Mouse (Mus musculus): ENCODE measurements around the gene Rab11fip3. TPM values are rescaled to one million over a fixed set of nuclear protein-coding genes. Genes with fewer than 3 reads are reported as not detected.

The Rab11fip3 gene
- polyA plus RNA-seq, 1 experiment from 2014 or later: 29.5 TPM

GRCm38 (mm10) chr17:26021728-26022341 lies 47.5 kb downstream of the Rab11fip3 start:
- Histone ChIP-seq H3K4me2 (no peak overlapping the region), H3K9ac (no peak overlapping the region), H3K27me3 (no peaks in the 10 kb centered on the region), H3K4me3 (no peak overlapping the region), H3K4me1 (replicated peaks) (no peaks in the 10 kb centered on the region), H3K36me3 (peaks cover 33% of the 10 kb centered on the region), H3K27ac (no peak overlapping the region), H3K9me3 (no peaks in the 10 kb centered on the region)
- no peak for ATAC-seq (ENCODE audit: low FRiP score)
- 89% methylated on average over 9 of the region's 9 CpGs for WGBS

GRCm38 (mm10) chr17:26020848-26021347 lies 48.5 kb downstream of the Rab11fip3 start:
- no peaks in the 10 kb centered on the region for H3K27me3 ChIP-seq
- no peaks in the 10 kb centered on the region for H3K4me1 ChIP-seq (replicated peaks)
- H3K4me3 ChIP-seq: no peak overlapping the region
- no peak overlapping the region for H3K9ac ChIP-seq
- H3K9me3 ChIP-seq: no peaks in the 10 kb centered on the region
- H3K27ac ChIP-seq: no peak overlapping the region
- ATAC-seq (ENCODE audit: low FRiP score): no peak
- H3K4me2 ChIP-seq: no peak overlapping the region
- peaks cover 32% of the 10 kb centered on the region for H3K36me3 ChIP-seq
- 92% methylated on average over 7 of the region's 7 CpGs for WGBS

- Histone ChIP-seq H3K36me3 (peaks cover 40% of the 10 kb centered on the region), H3K27ac (no peak overlapping the region), H3K9ac (no peak overlapping the region), H3K4me3 (no peak overlapping the region), H3K9me3 (no peaks in the 10 kb centered on the region), H3K4me2 (no peak overlapping the region), H3K27me3 (no peaks in the 10 kb centered on the region), H3K4me1 (replicated peaks) (no peaks in the 10 kb centered on the region)
- WGBS: 82% methylated on average over 3 of the region's 3 CpGs
- no peak for ATAC-seq (ENCODE audit: low FRiP score)
Observed at GRCm38 (mm10) chr17:26018388-26018787, 51.0 kb downstream of the Rab11fip3 start.

GRCm38 (mm10) chr17:26017949-26018348 lies 51.4 kb downstream of the Rab11fip3 start:
- WGBS: 90% methylated on average over 5 of the region's 5 CpGs
- H3K36me3 ChIP-seq: peaks cover 38% of the 10 kb centered on the region
- no peak overlapping the region for H3K4me3 ChIP-seq
- H3K27me3 ChIP-seq: no peaks in the 10 kb centered on the region
- no peaks in the 10 kb centered on the region for H3K4me1 ChIP-seq (replicated peaks)
- no peak overlapping the region for H3K27ac ChIP-seq
- no peak overlapping the region for H3K9ac ChIP-seq
- ATAC-seq (ENCODE audit: low FRiP score): no peak
- no peaks in the 10 kb centered on the region for H3K9me3 ChIP-seq
- H3K4me2 ChIP-seq: no peak overlapping the region

GRCm38 (mm10) chr17:26017021-26017420 lies 52.3 kb downstream of the Rab11fip3 start:
- H3K4me2 ChIP-seq: no peak overlapping the region
- H3K9me3 ChIP-seq: no peaks in the 10 kb centered on the region
- no peak overlapping the region for H3K27ac ChIP-seq
- H3K36me3 ChIP-seq: peaks cover 44% of the 10 kb centered on the region
- no peaks in the 10 kb centered on the region for H3K27me3 ChIP-seq
- WGBS: 95% methylated on average over 3 of the region's 3 CpGs
- 0 out of 2 replicates have a peak, but pooled peaks cover 2% of the 10 kb centered on the region for H3K4me1 ChIP-seq (replicated peaks)
- no peak for ATAC-seq (ENCODE audit: low FRiP score)
- no peak overlapping the region for H3K9ac ChIP-seq
- H3K4me3 ChIP-seq: no peak overlapping the region

GRCm38 (mm10) chr17:26013711-26014110 lies 55.6 kb downstream of the Rab11fip3 start:
- Histone ChIP-seq H3K4me3 (no peak overlapping the region), H3K27ac (no peak overlapping the region), H3K27me3 (no peaks in the 10 kb centered on the region), H3K4me1 (replicated peaks) (0 out of 2 replicates have a peak, but pooled peaks cover 5% of the 10 kb centered on the region), H3K9ac (no peak overlapping the region), H3K36me3 (peaks cover 53% of the 10 kb centered on the region), H3K9me3 (no peaks in the 10 kb centered on the region), H3K4me2 (no peak overlapping the region)
- ATAC-seq (ENCODE audit: low FRiP score): no peak
- WGBS: 81% methylated on average over 10 of the region's 10 CpGs

GRCm38 (mm10) chr17:26011841-26012460 lies 57.4 kb downstream of the Rab11fip3 start:
- Histone ChIP-seq H3K4me3 (no peak overlapping the region), H3K4me1 (replicated peaks) (0 out of 2 replicates have a peak, but pooled peaks cover 5% of the 10 kb centered on the region), H3K36me3 (peaks cover 64% of the 10 kb centered on the region), H3K4me2 (0 out of 2 replicates have a peak overlapping the region, but pooled peaks have one; percentile 22), H3K9ac (no peak overlapping the region), H3K27me3 (no peaks in the 10 kb centered on the region), H3K27ac (no peak overlapping the region), H3K9me3 (no peaks in the 10 kb centered on the region)
- 0 out of 2 replicates have a peak, but pooled peaks have one; percentile 23 for ATAC-seq (ENCODE audit: low FRiP score)
- WGBS: 13% methylated on average over 15 of the region's 15 CpGs

- H3K4me1 ChIP-seq (replicated peaks): 0 out of 2 replicates have a peak, but pooled peaks cover 5% of the 10 kb centered on the region
- peaks cover 74% of the 10 kb centered on the region for H3K36me3 ChIP-seq
- H3K4me2 ChIP-seq: no peak overlapping the region
- H3K9me3 ChIP-seq: no peaks in the 10 kb centered on the region
- peak overlapping the region; percentile 61; the same call in 1 of the 2 replicates for H3K27ac ChIP-seq
- H3K27me3 ChIP-seq: no peaks in the 10 kb centered on the region
- ATAC-seq (ENCODE audit: low FRiP score): peak; percentile 84
- no peak overlapping the region for H3K4me3 ChIP-seq
- WGBS: 34% methylated on average over 4 of the region's 4 CpGs
- H3K9ac ChIP-seq: no peak overlapping the region
Observed at GRCm38 (mm10) chr17:26009540-26009939, 59.8 kb downstream of the Rab11fip3 start.

- peaks cover 74% of the 10 kb centered on the region for H3K36me3 ChIP-seq
Observed at GRCm38 (mm10) chr17:26008787-26009186, 60.6 kb downstream of the Rab11fip3 start.

GRCm38 (mm10) chr17:26008331-26008730 lies 61.0 kb downstream of the Rab11fip3 start:
- Histone ChIP-seq H3K4me3 (no peak overlapping the region), H3K9me3 (no peaks in the 10 kb centered on the region), H3K4me1 (replicated peaks) (0 out of 2 replicates have a peak, but pooled peaks cover 5% of the 10 kb centered on the region), H3K36me3 (peaks cover 74% of the 10 kb centered on the region), H3K27ac (no peak overlapping the region), H3K9ac (no peak overlapping the region), H3K4me2 (no peak overlapping the region), H3K27me3 (no peaks in the 10 kb centered on the region)
- no peak for ATAC-seq (ENCODE audit: low FRiP score)

More at GRCm38 (mm10) chr17:26008787-26009186, 60.6 kb downstream of the Rab11fip3 start:
- Histone ChIP-seq H3K4me3 (no peak overlapping the region), H3K4me1 (replicated peaks) (0 out of 2 replicates have a peak, but pooled peaks cover 5% of the 10 kb centered on the region), H3K9me3 (no peaks in the 10 kb centered on the region), H3K4me2 (no peak overlapping the region), H3K9ac (no peak overlapping the region), H3K27me3 (no peaks in the 10 kb centered on the region), H3K27ac (no peak overlapping the region)
- no peak for ATAC-seq (ENCODE audit: low FRiP score)
- WGBS: 92% methylated on average over 7 of the region's 7 CpGs

GRCm38 (mm10) chr17:26007646-26008045 lies 61.7 kb downstream of the Rab11fip3 start:
- H3K4me1 ChIP-seq (replicated peaks): 0 out of 2 replicates have a peak, but pooled peaks cover 5% of the 10 kb centered on the region
- H3K9me3 ChIP-seq: no peaks in the 10 kb centered on the region
- H3K27me3 ChIP-seq: no peaks in the 10 kb centered on the region
- H3K27ac ChIP-seq: no peak overlapping the region
- ATAC-seq (ENCODE audit: low FRiP score): no peak
- 80% methylated on average over 2 of the region's 2 CpGs for WGBS
- no peak overlapping the region for H3K4me3 ChIP-seq
- H3K36me3 ChIP-seq: peaks cover 76% of the 10 kb centered on the region
- H3K9ac ChIP-seq: no peak overlapping the region
- no peak overlapping the region for H3K4me2 ChIP-seq

GRCm38 (mm10) chr17:26005731-26006450 lies 63.5 kb downstream of the Rab11fip3 start:
- Histone ChIP-seq H3K36me3 (peaks cover 85% of the 10 kb centered on the region), H3K27ac (no peak overlapping the region), H3K9me3 (no peaks in the 10 kb centered on the region), H3K4me3 (no peak overlapping the region), H3K4me2 (no peak overlapping the region), H3K27me3 (no peaks in the 10 kb centered on the region), H3K9ac (no peak overlapping the region), H3K4me1 (replicated peaks) (no peaks in the 10 kb centered on the region)
- WGBS: 88% methylated on average over 10 of the region's 10 CpGs
- no peak for ATAC-seq (ENCODE audit: low FRiP score)

Measured in hindbrain, embryonic 13.5 days (tissue).